Mouse (Mus musculus) macrophage (primary cell): ENCODE results near the gene Gm10715. TPM values are rescaled to one million over a fixed set of nuclear protein-coding genes. Genes with fewer than 3 reads are reported as not detected.
"Not testable (repeated sequence)": the region's sequence is repeated elsewhere in the genome, so short reads cannot be mapped to it uniquely, and the experiment has no call there.

Experiments
- H3K27ac ChIP-seq: fragments of 350-480 bp; formaldehyde crosslinking; 2 replicates; pipeline ENCODE4 v1.9.0; 2021
- H3K36me3 ChIP-seq: fragments of 350-480 bp; formaldehyde crosslinking; 2 replicates; pipeline ENCODE4 v1.9.0; 2021; ENCODE audit errors: inconsistent target
- H3K4me3 ChIP-seq: fragments of 350-480 bp; formaldehyde crosslinking; 2 replicates; pipeline ENCODE4 v1.9.0; 2021; ENCODE audit errors: inconsistent target
- H3K79me2 ChIP-seq: fragments of 350-480 bp; formaldehyde crosslinking; 2 replicates; pipeline ENCODE4 v1.9.0; 2021; ENCODE audit errors: inconsistent target
- WGBS: methylation state at CpG from one replicate; pipeline ENCODE4 v1.1.7; 2026; ENCODE audit warnings: inconsistent platforms; ENCODE audit not compliant: missing documents; 5-methylcytosine and 5-hydroxymethylcytosine counted together
- polyA plus RNA-seq: library from polyadenylated mRNA; stranded (reverse); fragments of 250-400 nt; gene quantifications from 3 replicates; pipeline ENCODE4 v1.2.4, GENCODE M21; 2018; ENCODE audit warnings: inconsistent platforms

Gm10715 gene
- polyA plus RNA-seq, 1 experiment from 2014 or later, result not detected

DNA sequence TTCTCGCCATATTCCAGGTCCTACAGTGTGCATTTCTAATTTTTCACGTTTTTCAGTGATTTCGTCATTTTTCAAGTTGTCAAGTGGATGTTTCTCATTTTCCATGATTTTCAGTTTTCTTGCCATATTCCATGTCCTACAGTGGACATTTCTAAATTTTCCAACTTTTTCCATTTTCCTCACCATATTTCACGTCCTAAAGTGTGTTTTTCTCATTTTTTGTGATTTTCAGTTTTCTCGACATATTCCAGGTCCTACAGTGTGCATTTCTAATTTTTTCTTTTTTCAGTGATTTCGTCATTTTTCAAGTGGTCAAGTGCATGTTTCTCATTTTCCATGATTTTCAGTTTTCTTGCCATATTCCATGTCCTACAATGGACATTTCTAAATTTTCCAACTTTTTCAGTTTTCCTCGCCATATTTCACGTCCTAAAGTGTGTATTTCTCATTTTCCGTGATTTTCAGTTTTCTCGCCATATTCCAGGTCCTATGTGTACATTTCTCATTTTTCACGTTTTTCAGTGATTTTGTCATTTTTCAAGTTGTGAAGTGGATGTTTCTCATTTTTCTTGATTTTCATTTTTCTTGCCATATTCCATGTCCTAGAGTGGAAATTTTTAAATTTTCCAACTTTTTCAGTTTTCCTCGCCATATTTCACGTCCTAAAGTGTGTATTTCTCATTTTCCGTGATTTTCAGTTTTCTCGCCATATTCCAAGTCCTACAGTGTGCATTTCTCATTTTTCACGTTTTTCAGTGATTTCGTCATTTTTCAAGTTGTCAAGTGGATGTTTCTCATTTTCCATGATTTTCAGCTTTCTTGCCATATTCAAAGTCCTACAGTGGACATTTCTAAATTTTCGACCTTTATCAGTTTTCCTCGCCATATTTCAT lies 16.6 kb upstream of the Gm10715 start:
- not testable (repeated sequence) for H3K79me2 ChIP-seq, H3K27ac ChIP-seq, H3K36me3 ChIP-seq, H3K4me3 ChIP-seq
- 75% methylated on average over 18 of the region's 19 CpGs for WGBS

DNA sequence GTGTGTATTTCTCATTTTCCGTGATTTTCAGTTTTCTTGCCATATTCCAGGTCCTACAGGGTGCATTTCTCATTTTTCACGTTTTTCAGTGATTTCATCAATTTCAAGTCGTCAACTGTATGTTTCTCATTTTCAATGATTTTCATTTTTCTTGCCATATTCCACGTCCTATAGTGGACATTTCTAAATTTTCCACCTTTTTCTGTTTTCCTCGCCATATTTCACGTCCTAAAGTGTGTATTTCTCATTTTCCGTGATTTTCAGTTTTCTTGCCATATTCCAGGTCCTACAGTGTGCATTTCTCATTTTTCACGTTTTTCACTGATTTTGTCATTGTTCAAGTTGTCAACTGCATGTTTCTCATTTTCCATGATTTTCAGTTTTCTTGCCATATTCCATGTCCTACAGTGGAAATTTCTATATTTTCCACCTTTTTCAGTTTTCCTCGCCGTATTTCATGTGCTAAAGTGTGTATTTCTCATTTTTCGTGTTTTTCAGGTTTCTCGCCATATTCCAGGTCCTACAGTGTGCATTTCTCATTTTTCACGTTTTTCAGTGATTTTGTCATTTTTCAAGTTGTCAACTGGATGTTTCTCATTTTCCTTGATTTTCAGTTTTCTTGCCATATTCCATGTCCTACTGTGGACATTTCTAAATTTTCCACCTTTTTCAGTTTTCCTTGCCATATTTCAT lies 14.2 kb upstream of the Gm10715 start:
- WGBS, result 73% methylated on average over 13 of the region's 13 CpGs
- H3K27ac ChIP-seq, H3K4me3 ChIP-seq, H3K36me3 ChIP-seq, H3K79me2 ChIP-seq: not testable (repeated sequence)

- 78% methylated on average over 13 of the region's 13 CpGs for WGBS
- not testable (repeated sequence) for H3K4me3 ChIP-seq, H3K36me3 ChIP-seq, H3K27ac ChIP-seq, H3K79me2 ChIP-seq
Measured at GRCm38 (mm10) chr9:3023312-3023984, 13.2 kb upstream of the Gm10715 start, which contains the start of gene Gm10718. TSS of gene Gm10718 (plus strand) at chr9:3023547.

DNA sequence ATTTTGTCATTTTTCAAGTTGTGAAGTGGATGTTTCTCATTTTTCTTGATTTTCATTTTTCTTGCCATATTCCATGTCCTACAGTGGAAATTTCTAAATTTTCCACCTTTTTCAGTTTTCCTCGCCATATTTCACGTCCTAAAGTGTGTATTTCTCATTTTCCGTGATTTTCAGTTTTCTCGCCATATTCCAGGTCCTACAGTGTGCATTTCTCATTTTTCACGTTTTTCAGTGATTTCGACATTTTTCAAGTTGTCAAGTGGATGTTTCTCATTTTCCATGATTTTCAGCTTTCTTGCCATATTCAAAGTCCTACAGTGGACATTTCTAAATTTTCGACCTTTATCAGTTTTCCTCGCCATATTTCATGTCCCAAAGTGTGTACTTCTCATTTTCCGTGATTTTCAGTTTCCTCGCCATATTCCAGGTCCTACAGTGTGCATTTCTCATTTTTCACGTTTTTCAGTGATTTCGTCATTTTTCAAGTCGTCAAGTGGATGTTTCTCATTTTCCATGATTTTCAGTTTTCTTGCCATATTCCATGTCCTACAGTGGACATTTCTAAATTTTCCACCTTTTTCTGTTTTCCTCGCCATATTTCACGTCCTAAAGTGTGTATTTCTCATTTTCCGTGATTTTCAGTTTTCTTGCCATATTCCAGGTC lies 12.6 kb upstream of the Gm10715 start:
- H3K36me3 ChIP-seq, H3K79me2 ChIP-seq, H3K27ac ChIP-seq, H3K4me3 ChIP-seq: not testable (repeated sequence)
- WGBS, result 76% methylated on average over 16 of the region's 16 CpGs

DNA sequence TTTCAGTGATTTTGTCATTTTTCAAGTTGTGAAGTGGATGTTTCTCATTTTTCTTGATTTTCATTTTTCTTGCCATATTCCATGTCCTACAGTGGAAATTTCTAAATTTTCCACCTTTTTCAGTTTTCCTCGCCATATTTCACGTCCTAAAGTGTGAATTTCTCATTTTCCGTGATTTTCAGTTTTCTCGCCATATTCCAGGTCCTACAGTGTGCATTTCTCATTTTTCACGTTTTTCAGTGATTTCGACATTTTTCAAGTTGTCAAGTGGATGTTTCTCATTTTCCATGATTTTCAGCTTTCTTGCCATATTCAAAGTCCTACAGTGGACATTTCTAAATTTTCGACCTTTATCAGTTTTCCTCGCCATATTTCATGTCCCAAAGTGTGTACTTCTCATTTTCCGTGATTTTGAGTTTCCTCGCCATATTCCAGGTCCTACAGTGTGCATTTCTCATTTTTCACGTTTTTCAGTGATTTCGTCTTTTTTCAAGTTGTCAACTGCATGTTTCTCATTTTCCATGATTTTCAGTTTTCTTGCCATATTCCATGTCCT lies 11.7 kb upstream of the Gm10715 start, which contains the start of gene Gm10717:
Gm10717 (plus strand) TSS at position 506 of the 556 bp plus-strand sequence.
- not testable (repeated sequence) for H3K36me3 ChIP-seq, H3K79me2 ChIP-seq, H3K4me3 ChIP-seq, H3K27ac ChIP-seq
- 72% methylated on average over 12 of the region's 12 CpGs for WGBS

GRCm38 (mm10) chr9:3025653-3026052 lies 11.0 kb upstream of the Gm10715 start:
- H3K27ac ChIP-seq, H3K4me3 ChIP-seq, H3K36me3 ChIP-seq, H3K79me2 ChIP-seq: not testable (repeated sequence)
- WGBS, result 75% methylated on average over 6 of the region's 6 CpGs

- H3K27ac ChIP-seq, H3K79me2 ChIP-seq, H3K4me3 ChIP-seq, H3K36me3 ChIP-seq: not testable (repeated sequence)
- WGBS, result 82% methylated on average over 5 of the region's 5 CpGs
Measured at GRCm38 (mm10) chr9:3026136-3026535, 10.5 kb upstream of the Gm10715 start.

DNA sequence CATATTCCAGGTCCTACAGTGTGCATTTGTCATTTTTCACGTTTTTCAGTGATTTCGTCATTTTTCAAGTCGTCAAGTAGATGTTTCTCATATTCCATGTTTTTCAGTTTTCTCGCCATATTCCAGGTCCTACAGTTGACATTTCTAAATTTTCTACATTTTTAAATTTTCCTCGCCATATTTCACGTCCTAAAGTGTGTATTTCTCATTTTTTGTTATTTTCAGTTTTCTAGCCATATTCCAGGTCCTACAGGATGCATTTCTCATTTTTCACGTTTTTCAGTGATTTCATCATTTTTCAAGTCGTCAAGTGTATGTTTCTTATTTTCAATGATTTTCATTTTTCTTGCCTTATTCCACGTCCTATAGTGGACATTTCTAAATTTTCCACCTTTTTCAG lies 9.9 kb upstream of the Gm10715 start:
- H3K36me3 ChIP-seq, H3K79me2 ChIP-seq, H3K4me3 ChIP-seq, H3K27ac ChIP-seq: not testable (repeated sequence)
- WGBS, result 71% methylated on average over 9 of the region's 9 CpGs

DNA sequence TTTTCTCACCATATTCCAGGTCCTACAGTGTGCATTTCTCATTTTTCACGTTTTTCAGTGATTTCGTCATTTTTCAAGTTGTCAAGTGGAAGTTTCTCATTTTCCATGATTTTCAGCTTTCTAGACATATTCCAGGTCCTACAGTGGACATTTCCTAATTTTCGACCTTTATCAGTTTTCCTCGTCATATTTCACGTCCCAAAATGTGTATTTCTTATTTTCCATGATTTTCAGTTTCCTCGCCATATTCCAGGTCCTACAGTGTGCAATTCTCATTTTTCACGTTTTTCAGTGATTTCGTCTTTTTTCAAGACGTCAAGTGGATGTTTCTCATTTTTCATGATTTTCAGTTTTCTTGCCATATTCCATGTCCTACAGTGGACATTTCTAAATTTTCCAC lies 9.5 kb upstream of the Gm10715 start:
- 80% methylated on average over 9 of the region's 9 CpGs for WGBS

DNA sequence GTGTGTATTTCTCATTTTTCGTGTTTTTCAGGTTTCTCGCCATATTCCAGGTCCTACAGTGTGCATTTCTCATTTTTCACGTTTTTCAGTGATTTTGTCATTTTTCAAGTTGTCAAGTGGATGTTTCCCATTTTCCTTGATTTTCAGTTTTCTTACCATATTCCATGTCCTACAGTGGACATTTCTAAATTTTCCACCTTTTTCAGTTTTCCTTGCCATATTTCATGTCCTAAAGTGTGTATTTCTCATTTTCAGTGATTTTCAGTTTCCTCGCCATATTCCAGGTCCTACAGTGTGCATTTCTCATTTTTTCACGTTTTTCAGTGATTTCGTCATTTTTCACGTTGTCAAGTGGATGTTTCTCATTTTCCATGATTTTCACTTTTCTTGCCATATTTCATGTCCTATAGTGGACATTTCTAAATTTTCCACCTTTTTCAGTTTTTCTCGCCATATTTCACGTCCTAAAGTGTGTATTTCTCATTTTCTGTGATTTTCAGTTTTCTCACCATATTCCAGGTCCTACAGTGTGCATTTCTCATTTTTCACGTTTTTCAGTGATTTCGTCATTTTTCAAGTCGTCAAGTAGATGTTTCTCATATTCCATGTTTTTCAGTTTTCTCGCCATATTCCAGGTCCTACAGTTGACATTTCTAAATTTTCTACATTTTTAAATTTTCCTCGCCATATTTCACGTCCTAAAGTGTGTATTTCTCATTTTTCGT lies 7.2 kb upstream of the Gm10715 start:
- not testable (repeated sequence) for H3K4me3 ChIP-seq, H3K36me3 ChIP-seq, H3K79me2 ChIP-seq, H3K27ac ChIP-seq
- WGBS, result 70% methylated on average over 16 of the region's 16 CpGs

More for the DNA sequence above, 9.5 kb upstream of the Gm10715 start:
- H3K27ac ChIP-seq, H3K4me3 ChIP-seq, H3K79me2 ChIP-seq, H3K36me3 ChIP-seq: not testable (repeated sequence)

DNA sequence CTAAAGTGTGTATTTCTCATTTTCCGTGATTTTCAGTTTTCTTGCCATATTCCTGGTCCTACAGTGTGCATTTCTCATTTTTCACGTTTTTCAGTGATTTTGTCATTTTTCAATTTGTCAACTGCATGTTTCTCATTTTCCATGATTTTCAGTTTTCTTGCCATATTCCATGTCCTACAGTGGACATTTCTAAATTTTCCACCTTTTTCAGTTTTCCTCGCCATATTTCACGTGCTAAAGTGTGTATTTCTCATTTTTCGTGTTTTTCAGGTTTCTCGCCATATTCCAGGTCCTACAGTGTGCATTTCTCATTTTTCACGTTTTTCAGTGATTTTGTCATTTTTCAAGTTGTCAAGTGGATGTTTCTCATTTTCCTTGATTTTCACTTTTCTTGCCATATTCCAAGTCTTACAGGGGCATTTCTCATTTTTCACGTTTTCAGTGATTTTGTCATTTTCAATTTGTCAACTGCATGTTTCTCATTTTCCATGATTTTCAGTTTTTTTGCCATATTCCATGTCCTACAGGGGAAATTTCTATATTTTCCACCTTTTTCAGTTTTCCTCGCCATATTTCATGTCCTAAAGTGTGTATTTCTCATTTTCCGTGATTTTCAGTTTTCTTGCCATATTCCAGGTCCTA lies 5.9 kb upstream of the Gm10715 start:
- 79% methylated on average over 10 of the region's 10 CpGs for WGBS
- not testable (repeated sequence) for H3K36me3 ChIP-seq, H3K79me2 ChIP-seq, H3K27ac ChIP-seq, H3K4me3 ChIP-seq

GRCm38 (mm10) chr9:3034299-3034698 lies 2.4 kb upstream of the Gm10715 start, which contains the start of gene Gm17535:
TSS of gene Gm17535 (plus strand) at chr9:3034599.
- H3K36me3 ChIP-seq, H3K79me2 ChIP-seq, H3K27ac ChIP-seq, H3K4me3 ChIP-seq: not testable (repeated sequence)
- WGBS, result 79% methylated on average over 7 of the region's 8 CpGs

GRCm38 (mm10) chr9:3038161-3038560 lies 1.5 kb downstream of the Gm10715 start:
- not testable (repeated sequence) for H3K27ac ChIP-seq, H3K79me2 ChIP-seq, H3K36me3 ChIP-seq, H3K4me3 ChIP-seq
- WGBS, result 68% methylated on average over 4 of the region's 4 CpGs
